Mouse (Mus musculus) heart, embryonic 11.5 days (tissue): ENCODE results near the gene Gm21885. TPM values are rescaled to one million over a fixed set of nuclear protein-coding genes. Genes with fewer than 3 reads are reported as not detected.
A peak's percentile ranks its signal among the peaks of the same experiment; 100 is the strongest.

Source experiments
- ATAC-seq: fragments of 200-750 bp; cut with Nextera tagmentation; replicated peaks from 2 replicates; pipeline ENCODE4 v1.8.0; 2017; ENCODE audit warnings: moderate library complexity; ENCODE audit not compliant: insufficient number of reproducible peaks, low FRiP score, low TSS enrichment
- H3K27ac ChIP-seq: fragments of 300-500 bp; sonication (generic); 2 replicates; pipeline ENCODE4 v1.5.1; 2014; ENCODE audit warnings: mild to moderate bottlenecking, low read depth, low read length
- H3K27me3 ChIP-seq: fragments of 300-500 bp; sonication (generic); 2 replicates; pipeline ENCODE4 v1.6.1; 2014; ENCODE audit warnings: mild to moderate bottlenecking, low read length, mixed read lengths; ENCODE audit not compliant: control insufficient read depth, insufficient read depth
- H3K36me3 ChIP-seq: fragments of 300-500 bp; sonication (generic); 2 replicates; pipeline ENCODE4 v1.6.1; 2014; ENCODE audit warnings: mild to moderate bottlenecking, low read length, moderate library complexity, mixed read lengths; ENCODE audit not compliant: control insufficient read depth, insufficient read depth
- H3K4me1 ChIP-seq: fragments of 300-500 bp; sonication (generic); 2 replicates; pipeline ENCODE4 v1.6.1; 2014; ENCODE audit warnings: low read length; ENCODE audit not compliant: control insufficient read depth, insufficient read depth
- H3K4me2 ChIP-seq: fragments of 300-500 bp; sonication (generic); 2 replicates; pipeline ENCODE4 v1.6.1; 2014; ENCODE audit warnings: mild to moderate bottlenecking, moderate library complexity
- H3K4me3 ChIP-seq: fragments of 300-500 bp; sonication (generic); 2 replicates; pipeline ENCODE4 v1.5.1; 2014; ENCODE audit warnings: low read depth, low read length
- H3K9ac ChIP-seq: fragments of 300-500 bp; sonication (generic); 2 replicates; pipeline ENCODE4 v1.6.1; 2014; ENCODE audit warnings: mild to moderate bottlenecking, low read depth, low read length, moderate library complexity
- H3K9me3 ChIP-seq: fragments of 300-500 bp; sonication (generic); replicated peaks from 2 replicates; pipeline ENCODE4 v1.6.1; 2016; ENCODE audit warnings: low read length; ENCODE audit not compliant: control insufficient read depth
- WGBS: fragments of 180-500 bp; shearing (Covaris S2); extraction: QIAGEN DNeasy Blood & Tissue Kit; methylation state at CpG from one replicate; pipeline ENCODE4 v1.1.7; 2014; ENCODE audit not compliant: insufficient replicate concordance; 5-methylcytosine and 5-hydroxymethylcytosine counted together
- polyA plus RNA-seq: library from polyadenylated mRNA; unstranded; fragments of >200 nt; fragmentation: Nextera tagmentation; extraction: Ambion mirVana; gene quantifications from 2 replicates; pipeline ENCODE4 v1.2.1, GENCODE M21; 2014

Gene Gm21885
- polyA plus RNA-seq, 1 experiment from 2014 or later, result not detected

DNA sequence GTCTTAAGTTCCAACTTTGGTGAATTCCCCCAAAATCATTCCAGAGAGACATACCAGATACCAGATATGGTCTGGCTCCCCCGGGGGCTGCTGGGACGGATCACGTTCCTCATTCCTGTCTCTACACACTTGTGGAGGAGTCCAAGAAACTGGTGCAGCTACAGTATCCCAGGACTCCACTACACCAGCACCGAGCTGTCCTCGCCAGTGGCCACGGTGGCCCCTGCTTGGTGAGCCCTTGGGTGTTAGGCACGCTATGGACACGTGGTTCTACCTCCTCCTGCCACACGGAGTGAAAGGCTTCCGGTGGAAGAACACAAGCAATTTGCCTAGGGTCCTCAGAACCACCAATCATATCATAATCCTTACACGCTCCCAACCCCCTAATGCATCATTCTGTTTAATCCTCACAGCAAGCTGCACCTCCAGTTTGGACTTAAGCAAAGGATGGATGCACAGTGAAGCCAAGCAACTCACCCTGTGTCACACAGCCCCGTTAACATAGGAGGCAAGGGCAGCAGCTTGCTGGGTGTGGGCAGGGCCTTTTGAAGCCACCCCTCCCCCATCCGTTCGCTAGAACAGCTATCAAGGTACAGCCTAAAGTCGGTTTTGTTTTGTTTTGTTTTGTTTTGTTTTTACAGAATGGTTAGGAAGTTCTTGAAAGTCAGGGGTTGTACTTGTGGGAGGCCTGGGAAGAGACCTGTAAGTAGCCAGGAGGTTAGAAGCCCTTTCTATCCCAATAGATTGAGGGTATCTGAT is 38.1 kb upstream of the Gm21885 start:
- H3K4me1 ChIP-seq, result peaks cover 16% of the 10 kb centered on the region
- peak overlapping the region; percentile 82 for H3K4me2 ChIP-seq
- H3K36me3 ChIP-seq, result no peaks in the 10 kb centered on the region
- H3K9me3 ChIP-seq, result no peaks in the 10 kb centered on the region
- no peak for ATAC-seq
- WGBS, result 31% methylated on average over 15 of the region's 15 CpGs
- H3K4me3 ChIP-seq, result peak overlapping the region; percentile 42
- H3K9ac ChIP-seq, result peak overlapping the region; percentile 76
- H3K27me3 ChIP-seq, result peaks cover 14% of the 10 kb centered on the region; the same call in 1 of the 2 replicates
- H3K27ac ChIP-seq, result no peak overlapping the region

DNA sequence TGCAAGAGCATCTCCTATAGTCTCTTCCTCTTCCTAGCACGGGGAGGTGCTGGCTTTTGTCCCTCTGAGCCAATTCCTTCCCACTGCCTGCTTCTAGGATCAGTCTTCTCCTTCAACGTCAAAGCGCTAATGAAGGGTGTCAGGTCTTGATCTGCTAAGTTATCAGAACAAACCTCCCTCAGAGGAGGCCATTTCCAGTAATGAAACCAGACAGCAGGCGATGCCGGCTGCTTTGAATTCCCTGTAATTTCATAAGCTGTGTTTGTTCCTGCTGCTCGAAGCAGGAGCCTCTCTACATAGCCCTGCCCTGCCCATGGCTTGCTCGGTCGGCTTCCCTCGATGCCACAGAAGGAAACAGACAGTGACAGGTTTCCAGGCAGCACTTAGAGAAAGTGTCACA is 37.3 kb upstream of the Gm21885 start:
- Histone ChIP-seq H3K4me2 (no peak overlapping the region), H3K4me1 (peaks cover 16% of the 10 kb centered on the region), H3K4me3 (no peak overlapping the region), H3K36me3 (no peaks in the 10 kb centered on the region), H3K9me3 (no peaks in the 10 kb centered on the region), H3K27me3 (peaks cover 14% of the 10 kb centered on the region; the same call in 1 of the 2 replicates), H3K9ac (no peak overlapping the region), H3K27ac (no peak overlapping the region)
- ATAC-seq, result no peak
- 59% methylated on average over 9 of the region's 9 CpGs for WGBS

GRCm38 (mm10) chr11:94245955-94246788 is 35.5 kb upstream of the Gm21885 start, which contains the start of gene Wfikkn2:
Gene Wfikkn2, minus strand, starts transcription at chr11:94246005.
- Histone ChIP-seq H3K4me1 (peaks cover 16% of the 10 kb centered on the region), H3K9ac (no peak within 1 kb of the TSS), H3K27ac (no peak within 1 kb of the TSS), H3K9me3 (no peaks in the 10 kb centered on the region), H3K4me2 (no peak within 1 kb of the TSS), H3K36me3 (no peaks in the 10 kb centered on the region), H3K4me3 (no peak within 1 kb of the TSS), H3K27me3 (peaks cover 14% of the 10 kb centered on the region; the same call in 1 of the 2 replicates)
- peak; percentile 53 for ATAC-seq
- WGBS, result 52% methylated on average over 17 of the region's 17 CpGs

DNA sequence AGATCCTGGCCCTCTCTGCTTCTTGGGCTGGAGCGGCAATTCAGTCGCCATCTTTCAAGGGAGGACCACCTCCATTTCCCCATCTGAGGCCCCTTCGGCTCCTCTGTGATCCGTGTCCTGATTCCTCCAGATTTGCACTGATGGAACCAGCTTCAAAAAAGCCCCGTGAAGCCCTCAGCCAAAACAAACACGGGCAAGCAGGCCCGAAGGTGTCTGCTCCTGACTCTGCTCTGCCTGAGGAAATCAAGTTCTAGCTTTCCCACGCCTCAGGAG is 34.9 kb upstream of the Gm21885 start:
- no peak overlapping the region for H3K9ac ChIP-seq
- 60% methylated on average over 8 of the region's 8 CpGs for WGBS
- no peak overlapping the region for H3K4me2 ChIP-seq
- H3K27me3 ChIP-seq, result peaks cover 10% of the 10 kb centered on the region; the same call in 1 of the 2 replicates
- H3K9me3 ChIP-seq, result no peaks in the 10 kb centered on the region
- H3K27ac ChIP-seq, result no peak overlapping the region
- H3K4me1 ChIP-seq, result peaks cover 16% of the 10 kb centered on the region
- no peak for ATAC-seq
- H3K4me3 ChIP-seq, result no peak overlapping the region
- no peaks in the 10 kb centered on the region for H3K36me3 ChIP-seq

DNA sequence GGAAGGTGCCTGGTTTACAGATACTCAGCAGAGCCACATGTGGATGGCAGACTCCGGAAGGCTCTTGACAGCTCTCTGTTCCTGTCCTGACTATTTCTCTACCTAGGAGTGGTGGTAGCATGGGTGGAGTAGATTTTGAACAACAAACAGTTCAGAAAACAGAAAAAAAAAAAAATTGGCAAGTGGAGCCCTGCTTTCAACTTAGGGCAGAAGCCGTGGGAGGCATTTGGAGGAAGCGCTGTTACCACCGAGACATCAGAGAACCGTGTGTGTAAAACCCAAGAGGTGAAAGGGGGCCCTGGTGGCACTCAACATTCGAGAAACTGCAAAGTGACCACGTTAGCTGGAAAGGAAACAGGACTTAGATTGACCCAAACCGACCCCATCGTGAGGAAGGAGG is 28.5 kb upstream of the Gm21885 start:
- no peak overlapping the region for H3K4me2 ChIP-seq
- H3K27ac ChIP-seq, result no peak overlapping the region
- no peaks in the 10 kb centered on the region for H3K36me3 ChIP-seq
- H3K9ac ChIP-seq, result no peak overlapping the region
- no peak for ATAC-seq
- no peaks in the 10 kb centered on the region for H3K27me3 ChIP-seq
- 78% methylated on average over 9 of the region's 9 CpGs for WGBS
- no peak overlapping the region for H3K4me3 ChIP-seq
- no peaks in the 10 kb centered on the region for H3K4me1 ChIP-seq
- H3K9me3 ChIP-seq, result no peaks in the 10 kb centered on the region

GRCm38 (mm10) chr11:94253691-94254090 is 28.0 kb upstream of the Gm21885 start:
- H3K4me3 ChIP-seq, result no peak overlapping the region
- no peak overlapping the region for H3K4me2 ChIP-seq
- no peak for ATAC-seq
- no peaks in the 10 kb centered on the region for H3K4me1 ChIP-seq
- no peak overlapping the region for H3K27ac ChIP-seq
- 79% methylated on average over 10 of the region's 10 CpGs for WGBS
- no peaks in the 10 kb centered on the region for H3K36me3 ChIP-seq
- no peak overlapping the region for H3K9ac ChIP-seq
- no peaks in the 10 kb centered on the region for H3K27me3 ChIP-seq
- H3K9me3 ChIP-seq, result no peaks in the 10 kb centered on the region

DNA sequence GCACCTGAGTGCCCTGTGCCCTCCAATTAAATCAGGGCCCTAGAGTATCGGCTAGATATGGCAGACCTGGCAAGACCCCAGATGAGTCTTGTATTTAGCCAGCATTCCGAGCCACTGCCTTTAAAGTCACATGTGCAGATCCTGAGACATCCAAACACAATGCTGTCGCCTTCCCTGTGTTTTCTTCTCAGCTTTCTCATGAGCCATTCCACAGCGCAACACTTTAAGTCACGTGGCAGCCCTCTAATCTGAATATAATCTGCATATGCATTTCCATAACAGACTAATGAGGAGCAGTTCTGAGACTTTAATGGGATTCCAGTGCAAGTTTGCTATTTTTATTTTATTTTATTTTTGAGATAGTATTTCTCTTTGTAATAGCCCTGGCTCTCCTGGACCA is 25.9 kb upstream of the Gm21885 start:
- H3K27ac ChIP-seq, result no peak overlapping the region
- no peaks in the 10 kb centered on the region for H3K9me3 ChIP-seq
- no peaks in the 10 kb centered on the region for H3K4me1 ChIP-seq
- no peak overlapping the region for H3K4me3 ChIP-seq
- WGBS, result 62% methylated on average over 5 of the region's 5 CpGs
- no peak for ATAC-seq
- no peaks in the 10 kb centered on the region for H3K27me3 ChIP-seq
- no peak overlapping the region for H3K4me2 ChIP-seq
- H3K9ac ChIP-seq, result no peak overlapping the region
- H3K36me3 ChIP-seq, result no peaks in the 10 kb centered on the region

GRCm38 (mm10) chr11:94257987-94258386 is 23.7 kb upstream of the Gm21885 start:
- no peaks in the 10 kb centered on the region for H3K27me3 ChIP-seq
- H3K27ac ChIP-seq, result no peak overlapping the region
- no peaks in the 10 kb centered on the region for H3K36me3 ChIP-seq
- WGBS, result 64% methylated on average over 14 of the region's 14 CpGs
- H3K4me1 ChIP-seq, result no peaks in the 10 kb centered on the region
- H3K9me3 ChIP-seq, result no peaks in the 10 kb centered on the region
- no peak for ATAC-seq
- H3K4me2 ChIP-seq, result no peak overlapping the region
- no peak overlapping the region for H3K4me3 ChIP-seq
- no peak overlapping the region for H3K9ac ChIP-seq
